In the genomic region with DNA sequence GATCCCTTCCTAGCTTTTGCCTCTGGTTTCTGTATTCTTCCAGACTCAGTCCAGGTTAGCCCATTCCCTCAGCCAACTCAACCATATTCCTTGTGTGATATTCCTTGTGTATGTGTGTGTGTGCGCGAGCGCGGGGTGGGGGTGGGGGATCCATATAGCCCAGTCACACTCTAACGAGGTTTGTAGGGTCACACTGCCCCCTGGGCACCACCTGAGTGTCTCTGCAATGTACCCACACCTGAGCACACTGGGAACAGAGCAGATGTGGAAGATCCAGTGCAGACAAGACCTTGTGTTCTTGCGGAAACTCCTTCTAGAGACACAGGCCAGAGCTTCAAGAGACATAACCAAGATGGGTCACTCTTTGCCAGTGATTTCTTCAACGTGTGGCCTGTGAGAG, we compare ENCODE assay signal across 13 mouse cellular contexts.
DNase-seq lines count a peak whose midpoint lies in the region; ATAC-seq and TF ChIP-seq lines count a peak whose summit lies in the region.
"Had no signal": no experiment of that assay in that cellular context is flagged by ENCODE, and none has a peak within 500 bp of the region (broad histone marks: within the 10 kb centered on the region; RNA-seq: fewer than 3 reads in every experiment).

No protein-coding gene starts in this region.

- H3K27ac ChIP-seq in layer of hippocampus, adult 2 months = peak overlapping the region; percentile 81
- H3K27ac ChIP-seq in embryonic facial prominence, embryonic 14.5 days (replicated peaks; ENCODE audit: low read depth, low read length) = 0 out of 2 replicates have a peak overlapping the region, but pooled peaks have one; percentile 6
- H3K27ac ChIP-seq in forebrain, postnatal 0 days (ENCODE audit: low read depth, low read length) = 0 out of 2 replicates have a peak overlapping the region, but pooled peaks have one; percentile 29
- peak overlapping the region; percentile 59 for H3K27ac ChIP-seq in midbrain, postnatal 0 days (ENCODE audit: low read depth, low read length)
- H3K27ac ChIP-seq: limb, embryonic 15.5 days had no signal

- no peaks in the 10 kb centered on the region for H3K9me3 ChIP-seq in embryonic facial prominence, embryonic 14.5 days (ENCODE audit: control insufficient read depth, low read length)
- no peaks in the 10 kb centered on the region for H3K9me3 ChIP-seq in forebrain, postnatal 0 days (ENCODE audit: low read length)
- H3K9me3 ChIP-seq in midbrain, postnatal 0 days (ENCODE audit: low read length) = no peaks in the 10 kb centered on the region
- H3K9me3 ChIP-seq: limb, embryonic 15.5 days had no signal

- no peaks in the 10 kb centered on the region for H3K27me3 ChIP-seq in embryonic facial prominence, embryonic 14.5 days (replicated peaks; ENCODE audit: control insufficient read depth, insufficient read depth, low read length)
- H3K27me3 ChIP-seq in forebrain, postnatal 0 days (ENCODE audit: insufficient read depth, low read length) = no peaks in the 10 kb centered on the region
- H3K27me3 ChIP-seq in midbrain, postnatal 0 days (ENCODE audit: insufficient read depth, low read length) = no peaks in the 10 kb centered on the region
- H3K27me3 ChIP-seq: limb, embryonic 15.5 days had no signal

- ATAC-seq in embryonic facial prominence, embryonic 14.5 days (ENCODE audit: low read depth) = no peak; the same call in 1 of the 2 replicates
- no peak for ATAC-seq in forebrain, postnatal 0 days
- ATAC-seq in midbrain, postnatal 0 days (ENCODE audit: low FRiP score) = no peak
- ATAC-seq in erythroblast, adult 5-6 weeks (replicated peaks; ENCODE audit: low FRiP score, poor library complexity, severe bottlenecking) = no peak

- H3K4me3 ChIP-seq in layer of hippocampus, adult 2 months = no peak overlapping the region
- no peak overlapping the region for H3K4me3 ChIP-seq in embryonic facial prominence, embryonic 14.5 days (ENCODE audit: low read depth, low read length)
- no peak overlapping the region for H3K4me3 ChIP-seq in forebrain, postnatal 0 days (ENCODE audit: low read depth, low read length)
- H3K4me3 ChIP-seq in midbrain, postnatal 0 days (ENCODE audit: low read depth, low read length) = no peak overlapping the region
- H3K4me3 ChIP-seq: limb, embryonic 15.5 days had no signal

- 64% methylated on average over 7 of the region's 7 CpGs for WGBS in embryonic facial prominence, embryonic 14.5 days
- 58% methylated on average over 7 of the region's 7 CpGs for WGBS in forebrain, postnatal 0 days
- 67% methylated on average over 7 of the region's 7 CpGs for WGBS in midbrain, postnatal 0 days

- H3K36me3 ChIP-seq in embryonic facial prominence, embryonic 14.5 days (ENCODE audit: control insufficient read depth, insufficient read depth, low read length) = 0 out of 2 replicates have a peak, but pooled peaks cover 4% of the 10 kb centered on the region
- no peaks in the 10 kb centered on the region for H3K36me3 ChIP-seq in forebrain, postnatal 0 days (ENCODE audit: insufficient read depth)
- H3K36me3 ChIP-seq in midbrain, postnatal 0 days (ENCODE audit: insufficient read depth, low read length) = no peaks in the 10 kb centered on the region

- H3K4me1 ChIP-seq in embryonic facial prominence, embryonic 14.5 days (ENCODE audit: control insufficient read depth, insufficient read depth, low read length) = peaks cover 37% of the 10 kb centered on the region
- H3K4me1 ChIP-seq in forebrain, postnatal 0 days (ENCODE audit: insufficient read depth) = peaks cover 5% of the 10 kb centered on the region; the same call in 1 of the 2 replicates
- peaks cover 15% of the 10 kb centered on the region for H3K4me1 ChIP-seq in midbrain, postnatal 0 days (ENCODE audit: insufficient read depth, low read length)

- no peak for TF ChIP-seq CTCF in layer of hippocampus, adult 2 months (conservative IDR thresholded peaks at IDR 0.05)
- no peak for TF ChIP-seq CTCF in forebrain, postnatal 0 days (IDR thresholded peaks at IDR 0.05; ENCODE audit: low read depth)
- TF ChIP-seq CTCF in midbrain, postnatal 0 days (IDR thresholded peaks at IDR 0.05) = 0 out of 2 replicates have a peak, but pooled peaks have one; percentile 2

- no peak overlapping the region for H3K9ac ChIP-seq in embryonic facial prominence, embryonic 14.5 days (ENCODE audit: low read depth, low read length)
- no peak overlapping the region for H3K9ac ChIP-seq in forebrain, postnatal 0 days
- H3K9ac ChIP-seq in midbrain, postnatal 0 days (replicated peaks; ENCODE audit: low read length, poor library complexity, severe bottlenecking) = no peak overlapping the region
- H3K9ac ChIP-seq: limb, embryonic 15.5 days had no signal

- DNase-seq in layer of hippocampus, adult 2 months (ENCODE audit: low spot score in 2 of 2) = no peak
- DNase-seq in layer of hippocampus, adult 9-11 months = no peak
- no peak for DNase-seq in embryonic facial prominence, embryonic 14.5 days (ENCODE audit: low spot score)
- DNase-seq in forebrain, postnatal 0 days = no peak
- DNase-seq in midbrain, postnatal 0 days (ENCODE audit: low spot score) = no peak
- DNase-seq in urinary bladder, adult 18-20 months (ENCODE audit: low spot score in 2 of 2) = no peak
- DNase-seq in gastrocnemius, adult 8-10 months (ENCODE audit: low spot score in 2 of 2) = no peak
- DNase-seq: adrenal gland, adult 2 months; kidney, postnatal 10 days; retina, postnatal 1 day; thymus, postnatal 36 days had no signal

- H3K4me2 ChIP-seq in embryonic facial prominence, embryonic 14.5 days (ENCODE audit: low read depth, low read length) = no peak overlapping the region
- no peak overlapping the region for H3K4me2 ChIP-seq in forebrain, postnatal 0 days (ENCODE audit: low read depth)
- H3K4me2 ChIP-seq in midbrain, postnatal 0 days (ENCODE audit: low read depth, low read length, poor library complexity, severe bottlenecking) = no peak overlapping the region
- H3K4me2 ChIP-seq: limb, embryonic 15.5 days had no signal

Comparison
In these comparisons a context has a peak if more than half of its experiments do, and no peak if none do; other contexts are left out.
1. H3K27ac ChIP-seq: peak in every context shown above with its lines; median percentile 81 in layer of hippocampus, adult 2 months; 59 in midbrain, postnatal 0 days; 29 in forebrain, postnatal 0 days; 6 in embryonic facial prominence, embryonic 14.5 days.